Mouse (Mus musculus) heart, embryonic 11.5 days (tissue): ENCODE measurements around the gene Lpp. TPM values are rescaled to one million over a fixed set of nuclear protein-coding genes. Genes with fewer than 3 reads are reported as not detected.

ENCODE experiments used
- ATAC-seq: fragments of 200-750 bp; cut with Nextera tagmentation; replicated peaks from 2 replicates; pipeline ENCODE4 v1.8.0; 2017; ENCODE audit warnings: moderate library complexity; ENCODE audit not compliant: insufficient number of reproducible peaks, low FRiP score, low TSS enrichment
- H3K27ac ChIP-seq: fragments of 300-500 bp; sonication (generic); 2 replicates; pipeline ENCODE4 v1.5.1; 2014; ENCODE audit warnings: mild to moderate bottlenecking, low read depth, low read length
- H3K27me3 ChIP-seq: fragments of 300-500 bp; sonication (generic); 2 replicates; pipeline ENCODE4 v1.6.1; 2014; ENCODE audit warnings: mild to moderate bottlenecking, low read length, mixed read lengths; ENCODE audit not compliant: control insufficient read depth, insufficient read depth
- H3K36me3 ChIP-seq: fragments of 300-500 bp; sonication (generic); 2 replicates; pipeline ENCODE4 v1.6.1; 2014; ENCODE audit warnings: mild to moderate bottlenecking, low read length, moderate library complexity, mixed read lengths; ENCODE audit not compliant: control insufficient read depth, insufficient read depth
- H3K4me1 ChIP-seq: fragments of 300-500 bp; sonication (generic); 2 replicates; pipeline ENCODE4 v1.6.1; 2014; ENCODE audit warnings: low read length; ENCODE audit not compliant: control insufficient read depth, insufficient read depth
- H3K4me2 ChIP-seq: fragments of 300-500 bp; sonication (generic); 2 replicates; pipeline ENCODE4 v1.6.1; 2014; ENCODE audit warnings: mild to moderate bottlenecking, moderate library complexity
- H3K4me3 ChIP-seq: fragments of 300-500 bp; sonication (generic); 2 replicates; pipeline ENCODE4 v1.5.1; 2014; ENCODE audit warnings: low read depth, low read length
- H3K9ac ChIP-seq: fragments of 300-500 bp; sonication (generic); 2 replicates; pipeline ENCODE4 v1.6.1; 2014; ENCODE audit warnings: mild to moderate bottlenecking, low read depth, low read length, moderate library complexity
- H3K9me3 ChIP-seq: fragments of 300-500 bp; sonication (generic); replicated peaks from 2 replicates; pipeline ENCODE4 v1.6.1; 2016; ENCODE audit warnings: low read length; ENCODE audit not compliant: control insufficient read depth
- WGBS: fragments of 180-500 bp; shearing (Covaris S2); extraction: QIAGEN DNeasy Blood & Tissue Kit; methylation state at CpG from one replicate; pipeline ENCODE4 v1.1.7; 2014; ENCODE audit not compliant: insufficient replicate concordance; 5-methylcytosine and 5-hydroxymethylcytosine counted together
- polyA plus RNA-seq: library from polyadenylated mRNA; unstranded; fragments of >200 nt; fragmentation: Nextera tagmentation; extraction: Ambion mirVana; gene quantifications from 2 replicates; pipeline ENCODE4 v1.2.1, GENCODE M21; 2014

The Lpp gene
- polyA plus RNA-seq, 1 experiment from 2014 or later: 59.2 TPM

- no peak overlapping the region for H3K9ac ChIP-seq
- peaks cover 71% of the 10 kb centered on the region for H3K4me1 ChIP-seq
- no peak for ATAC-seq
- H3K27me3 ChIP-seq: no peaks in the 10 kb centered on the region
- no peaks in the 10 kb centered on the region for H3K36me3 ChIP-seq
- H3K9me3 ChIP-seq: no peaks in the 10 kb centered on the region
- no peak overlapping the region for H3K4me3 ChIP-seq
- WGBS: 79% methylated on average over 4 of the region's 4 CpGs
- H3K4me2 ChIP-seq: no peak overlapping the region
- peak overlapping the region; percentile 92; the same call in 1 of the 2 replicates for H3K27ac ChIP-seq
Observed at GRCm38 (mm10) chr16:24423196-24423595, 29.9 kb downstream of the Lpp start.

- Histone ChIP-seq H3K4me1 (peaks cover 69% of the 10 kb centered on the region), H3K9me3 (no peaks in the 10 kb centered on the region), H3K36me3 (no peaks in the 10 kb centered on the region), H3K9ac (no peak overlapping the region), H3K4me3 (no peak overlapping the region), H3K27me3 (no peaks in the 10 kb centered on the region), H3K27ac (peak overlapping the region; percentile 92), H3K4me2 (no peak overlapping the region)
- 57% methylated on average over 4 of the region's 4 CpGs for WGBS
- no peak for ATAC-seq
Observed at GRCm38 (mm10) chr16:24423751-24424150, 30.4 kb downstream of the Lpp start.

- WGBS: 35% methylated on average over 12 of the region's 12 CpGs
- Histone ChIP-seq H3K27ac (peak overlapping the region; percentile 92), H3K4me2 (peak overlapping the region; percentile 18), H3K9ac (peak overlapping the region; percentile 40; the same call in 1 of the 2 replicates), H3K4me3 (no peak overlapping the region), H3K36me3 (no peaks in the 10 kb centered on the region), H3K27me3 (no peaks in the 10 kb centered on the region), H3K4me1 (peaks cover 75% of the 10 kb centered on the region), H3K9me3 (no peaks in the 10 kb centered on the region)
- no peak; the same call in 1 of the 2 replicates for ATAC-seq
Observed at GRCm38 (mm10) chr16:24424356-24424977, 31.2 kb downstream of the Lpp start.

GRCm38 (mm10) chr16:24425816-24426215 is 32.5 kb downstream of the Lpp start:
- Histone ChIP-seq H3K36me3 (no peaks in the 10 kb centered on the region), H3K4me2 (no peak overlapping the region), H3K9ac (no peak overlapping the region), H3K4me1 (peaks cover 75% of the 10 kb centered on the region), H3K27ac (no peak overlapping the region), H3K9me3 (no peaks in the 10 kb centered on the region), H3K4me3 (no peak overlapping the region), H3K27me3 (no peaks in the 10 kb centered on the region)
- 42% methylated on average over 3 of the region's 3 CpGs for WGBS
- no peak for ATAC-seq

GRCm38 (mm10) chr16:24427606-24428005 is 34.3 kb downstream of the Lpp start:
- H3K27ac ChIP-seq: no peak overlapping the region
- WGBS: 84% methylated on average over 3 of the region's 3 CpGs
- no peaks in the 10 kb centered on the region for H3K36me3 ChIP-seq
- no peak overlapping the region for H3K9ac ChIP-seq
- peaks cover 68% of the 10 kb centered on the region for H3K4me1 ChIP-seq
- H3K9me3 ChIP-seq: no peaks in the 10 kb centered on the region
- H3K4me2 ChIP-seq: no peak overlapping the region
- H3K27me3 ChIP-seq: no peaks in the 10 kb centered on the region
- H3K4me3 ChIP-seq: no peak overlapping the region
- ATAC-seq: no peak

DNA sequence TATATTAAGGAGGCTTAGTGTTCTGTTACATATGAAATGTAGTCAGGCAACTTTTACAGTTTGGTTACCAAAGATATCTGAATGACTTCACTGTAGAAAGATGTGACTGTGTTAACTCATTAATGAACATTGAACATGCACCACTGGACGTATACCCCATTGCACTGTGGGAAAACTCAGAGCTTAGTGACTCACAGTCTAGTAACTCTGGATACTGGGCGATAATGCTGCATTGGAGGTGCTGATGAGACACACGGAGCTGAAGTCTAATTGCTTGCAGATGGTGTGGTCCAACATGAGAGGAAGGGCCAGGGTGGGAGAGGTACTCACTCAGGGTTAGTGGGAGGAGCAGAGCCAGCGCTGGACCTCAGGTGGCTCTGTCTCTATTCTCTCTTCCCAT is 34.7 kb downstream of the Lpp start:
- no peak overlapping the region for H3K27ac ChIP-seq
- no peak overlapping the region for H3K4me2 ChIP-seq
- no peaks in the 10 kb centered on the region for H3K27me3 ChIP-seq
- ATAC-seq: no peak
- no peak overlapping the region for H3K9ac ChIP-seq
- no peaks in the 10 kb centered on the region for H3K9me3 ChIP-seq
- no peak overlapping the region for H3K4me3 ChIP-seq
- no peaks in the 10 kb centered on the region for H3K36me3 ChIP-seq
- H3K4me1 ChIP-seq: peaks cover 67% of the 10 kb centered on the region
- WGBS: 51% methylated on average over 4 of the region's 4 CpGs

GRCm38 (mm10) chr16:24428742-24429141 is 35.4 kb downstream of the Lpp start:
- Histone ChIP-seq H3K4me3 (no peak overlapping the region), H3K9ac (no peak overlapping the region), H3K36me3 (no peaks in the 10 kb centered on the region), H3K27ac (no peak overlapping the region), H3K27me3 (no peaks in the 10 kb centered on the region), H3K4me2 (no peak overlapping the region), H3K4me1 (peaks cover 67% of the 10 kb centered on the region), H3K9me3 (no peaks in the 10 kb centered on the region)
- WGBS: 73% methylated on average over 4 of the region's 4 CpGs
- ATAC-seq: no peak

- Histone ChIP-seq H3K27me3 (no peaks in the 10 kb centered on the region), H3K9me3 (no peaks in the 10 kb centered on the region), H3K4me2 (no peak overlapping the region), H3K27ac (no peak overlapping the region), H3K36me3 (no peaks in the 10 kb centered on the region), H3K4me3 (no peak overlapping the region), H3K9ac (no peak overlapping the region), H3K4me1 (peaks cover 67% of the 10 kb centered on the region)
- ATAC-seq: no peak
- 25% methylated on average over 5 of the region's 5 CpGs for WGBS
Observed at GRCm38 (mm10) chr16:24429691-24430090, 36.4 kb downstream of the Lpp start.

DNA sequence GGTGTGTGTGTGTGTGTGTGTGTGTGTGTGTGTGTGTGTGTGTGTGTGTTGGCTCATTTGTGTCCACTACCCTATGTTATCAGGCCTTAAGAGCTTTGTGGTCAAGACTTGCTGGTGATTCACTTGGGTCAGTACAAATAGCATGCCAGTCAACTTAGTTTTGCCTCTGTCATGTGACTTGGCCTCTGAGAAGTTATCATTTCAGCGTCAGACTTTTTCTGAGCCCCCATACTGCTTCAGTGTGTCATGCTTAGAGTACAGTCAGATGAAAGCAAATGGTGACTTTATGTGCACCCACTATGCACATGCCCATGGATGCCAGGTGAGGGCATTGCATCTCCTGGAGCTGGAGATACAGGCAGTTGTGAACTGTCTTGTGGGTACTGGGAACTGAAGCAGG is 38.5 kb downstream of the Lpp start:
- WGBS: 80% methylated on average over 1 of the region's 1 CpGs
- H3K9me3 ChIP-seq: no peaks in the 10 kb centered on the region
- no peaks in the 10 kb centered on the region for H3K27me3 ChIP-seq
- H3K4me1 ChIP-seq: peaks cover 65% of the 10 kb centered on the region
- no peak overlapping the region for H3K9ac ChIP-seq
- no peak overlapping the region for H3K27ac ChIP-seq
- no peak overlapping the region for H3K4me3 ChIP-seq
- no peak for ATAC-seq
- no peak overlapping the region for H3K4me2 ChIP-seq
- H3K36me3 ChIP-seq: no peaks in the 10 kb centered on the region
